Mouse (Mus musculus): ENCODE results near the gene Ccdc183. TPM values are rescaled to one million over a fixed set of nuclear protein-coding genes. Genes with fewer than 3 reads are reported as not detected.

Ccdc183 gene
- total RNA-seq (2014; rRNA removed) = not detected in 2 replicates
- polyA plus RNA-seq (2015; fragmentation: Nextera tagmentation; extraction: Ambion mirVana) = 0.26 and 0.36 TPM in 2 replicates

GRCm38 (mm10) chr2:25617578-25617977 is at the start of gene Ccdc183:
Gene Ccdc183, minus strand, starts transcription at chr2:25617678.
- ATAC-seq (ENCODE audit: low FRiP score) (no peak), DNase-seq (ENCODE audit: low spot score) (no peak)
- no peak for TF ChIP-seq CTCF (IDR thresholded peaks at IDR 0.05)
- no peak within 1 kb of the TSS for H3K4me3 ChIP-seq (ENCODE audit: low read depth, low read length)
- WGBS = 78% methylated on average over 3 of the region's 3 CpGs
- H3K4me1 ChIP-seq (ENCODE audit: insufficient read depth, low read length) = peaks cover 5% of the 10 kb centered on the region; the same call in 1 of the 2 replicates
- no peak within 1 kb of the TSS for H3K4me2 ChIP-seq (ENCODE audit: low read depth, low read length, poor library complexity, severe bottlenecking)
- no peak within 1 kb of the TSS for H3K9ac ChIP-seq (replicated peaks; ENCODE audit: low read length, poor library complexity, severe bottlenecking)
- no peaks in the 10 kb centered on the region for H3K9me3 ChIP-seq (ENCODE audit: low read length)
- no peak within 1 kb of the TSS for H3K27ac ChIP-seq (ENCODE audit: low read depth, low read length)
- peaks cover 27% of the 10 kb centered on the region for H3K27me3 ChIP-seq (ENCODE audit: insufficient read depth, low read length)
- no peaks in the 10 kb centered on the region for H3K36me3 ChIP-seq (ENCODE audit: insufficient read depth, low read length)

- Histone ChIP-seq H3K4me3 (ENCODE audit: low read depth, low read length) (no peak overlapping the region), H3K27me3 (ENCODE audit: insufficient read depth, low read length) (no peaks in the 10 kb centered on the region), H3K4me2 (ENCODE audit: low read depth, low read length, poor library complexity, severe bottlenecking) (no peak overlapping the region), H3K36me3 (ENCODE audit: insufficient read depth, low read length) (no peaks in the 10 kb centered on the region), H3K9ac (replicated peaks; ENCODE audit: low read length, poor library complexity, severe bottlenecking) (no peak overlapping the region), H3K27ac (ENCODE audit: low read depth, low read length) (no peak overlapping the region), H3K4me1 (ENCODE audit: insufficient read depth, low read length) (no peaks in the 10 kb centered on the region), H3K9me3 (ENCODE audit: low read length) (no peaks in the 10 kb centered on the region)
- TF ChIP-seq CTCF (IDR thresholded peaks at IDR 0.05) = no peak
- no peak for ATAC-seq (ENCODE audit: low FRiP score)
- DNase-seq (ENCODE audit: low spot score) = no peak
- WGBS = 68% methylated on average over 1 of the region's 1 CpGs
Measured at GRCm38 (mm10) chr2:25666516-25666915, 49.0 kb upstream of the Ccdc183 start.

- Histone ChIP-seq H3K9me3 (ENCODE audit: low read length) (no peaks in the 10 kb centered on the region), H3K4me3 (ENCODE audit: low read depth, low read length) (no peak overlapping the region), H3K4me1 (ENCODE audit: insufficient read depth, low read length) (no peaks in the 10 kb centered on the region), H3K9ac (replicated peaks; ENCODE audit: low read length, poor library complexity, severe bottlenecking) (no peak overlapping the region), H3K36me3 (ENCODE audit: insufficient read depth, low read length) (no peaks in the 10 kb centered on the region), H3K27ac (ENCODE audit: low read depth, low read length) (no peak overlapping the region), H3K4me2 (ENCODE audit: low read depth, low read length, poor library complexity, severe bottlenecking) (no peak overlapping the region), H3K27me3 (ENCODE audit: insufficient read depth, low read length) (no peaks in the 10 kb centered on the region)
- DNase-seq (ENCODE audit: low spot score) (no peak), ATAC-seq (ENCODE audit: low FRiP score) (no peak)
- no peak for TF ChIP-seq CTCF (IDR thresholded peaks at IDR 0.05)
- 84% methylated on average over 5 of the region's 5 CpGs for WGBS
Measured at GRCm38 (mm10) chr2:25664125-25664524, 46.6 kb upstream of the Ccdc183 start.

- no peak overlapping the region for H3K27ac ChIP-seq (ENCODE audit: low read depth, low read length)
- no peak overlapping the region for H3K4me2 ChIP-seq (ENCODE audit: low read depth, low read length, poor library complexity, severe bottlenecking)
- H3K4me1 ChIP-seq (ENCODE audit: insufficient read depth, low read length) = no peaks in the 10 kb centered on the region
- ATAC-seq (ENCODE audit: low FRiP score) (no peak), DNase-seq (ENCODE audit: low spot score) (peak; percentile 21)
- no peak overlapping the region for H3K9ac ChIP-seq (replicated peaks; ENCODE audit: low read length, poor library complexity, severe bottlenecking)
- H3K4me3 ChIP-seq (ENCODE audit: low read depth, low read length) = no peak overlapping the region
- no peaks in the 10 kb centered on the region for H3K27me3 ChIP-seq (ENCODE audit: insufficient read depth, low read length)
- no peaks in the 10 kb centered on the region for H3K9me3 ChIP-seq (ENCODE audit: low read length)
- WGBS = 71% methylated on average over 1 of the region's 1 CpGs
- no peaks in the 10 kb centered on the region for H3K36me3 ChIP-seq (ENCODE audit: insufficient read depth, low read length)
- TF ChIP-seq CTCF (IDR thresholded peaks at IDR 0.05) = peak; percentile 74
Measured at GRCm38 (mm10) chr2:25663511-25663910, 46.0 kb upstream of the Ccdc183 start.

GRCm38 (mm10) chr2:25661245-25661970 is 43.9 kb upstream of the Ccdc183 start:
- no peak overlapping the region for H3K9ac ChIP-seq (replicated peaks; ENCODE audit: low read length, poor library complexity, severe bottlenecking)
- no peak overlapping the region for H3K4me3 ChIP-seq (ENCODE audit: low read depth, low read length)
- DNase-seq (ENCODE audit: low spot score) (peak; percentile 9), ATAC-seq (ENCODE audit: low FRiP score) (no peak)
- H3K27ac ChIP-seq (ENCODE audit: low read depth, low read length) = no peak overlapping the region
- H3K27me3 ChIP-seq (ENCODE audit: insufficient read depth, low read length) = no peaks in the 10 kb centered on the region
- 86% methylated on average over 6 of the region's 6 CpGs for WGBS
- no peaks in the 10 kb centered on the region for H3K36me3 ChIP-seq (ENCODE audit: insufficient read depth, low read length)
- H3K9me3 ChIP-seq (ENCODE audit: low read length) = no peaks in the 10 kb centered on the region
- TF ChIP-seq CTCF (IDR thresholded peaks at IDR 0.05) = no peak
- H3K4me2 ChIP-seq (ENCODE audit: low read depth, low read length, poor library complexity, severe bottlenecking) = no peak overlapping the region
- no peaks in the 10 kb centered on the region for H3K4me1 ChIP-seq (ENCODE audit: insufficient read depth, low read length)

GRCm38 (mm10) chr2:25660279-25660678 is 42.8 kb upstream of the Ccdc183 start:
- Histone ChIP-seq H3K9ac (replicated peaks; ENCODE audit: low read length, poor library complexity, severe bottlenecking) (no peak overlapping the region), H3K4me2 (ENCODE audit: low read depth, low read length, poor library complexity, severe bottlenecking) (no peak overlapping the region), H3K4me1 (ENCODE audit: insufficient read depth, low read length) (no peaks in the 10 kb centered on the region), H3K27ac (ENCODE audit: low read depth, low read length) (no peak overlapping the region), H3K9me3 (ENCODE audit: low read length) (no peaks in the 10 kb centered on the region), H3K36me3 (ENCODE audit: insufficient read depth, low read length) (no peaks in the 10 kb centered on the region), H3K27me3 (ENCODE audit: insufficient read depth, low read length) (no peaks in the 10 kb centered on the region), H3K4me3 (ENCODE audit: low read depth, low read length) (no peak overlapping the region)
- 97% methylated on average over 8 of the region's 8 CpGs for WGBS
- no peak for TF ChIP-seq CTCF (IDR thresholded peaks at IDR 0.05)
- DNase-seq (ENCODE audit: low spot score) (no peak), ATAC-seq (ENCODE audit: low FRiP score) (no peak)
